Mouse (Mus musculus) lung, adult 2 months (tissue): ENCODE measurements around the gene Mybpc2.

ENCODE experiments used
- CTCF ChIP-seq: fragments of 200-500 bp; IDR thresholded peaks from 2 replicates; pipeline ENCODE4 v1.5.1; 2011; ENCODE audit warnings: mild to moderate bottlenecking, low read length, control low read depth; ENCODE audit not compliant: insufficient read depth
- POLR2A ChIP-seq: fragments of 200-500 bp; IDR thresholded peaks from 2 replicates; pipeline ENCODE4 v1.6.1; 2011; ENCODE audit warnings: low read depth, mild to moderate bottlenecking, control low read depth, low read length, borderline replicate concordance; ENCODE audit errors: extremely low read depth

- TF ChIP-seq CTCF = 0 out of 2 replicates have a peak, but pooled peaks have one; percentile 28
- TF ChIP-seq POLR2A = no peak
Measured at GRCm38 (mm10) chr7:44519240-44519913, 5.1 kb downstream of the Mybpc2 start.
